Mouse (Mus musculus) c-Kit-positive CD71-positive TER-119-negative erythroid progenitor cells, embryonic 14.5 days (primary cell): ENCODE results near the gene Kcnd3.

Experiments
- DNase-seq: peaks from one replicate; pipeline ENCODE4 v3.0.0-alpha.2; 2013; ENCODE audit warnings: low read depth

Gene Kcnd3

GRCm38 (mm10) chr3:105451627-105452555, at the start of gene Kcnd3:
Gene Kcnd3 (plus strand): TSS chr3:105452330.
- no peak for DNase-seq

GRCm38 (mm10) chr3:105402676-105403075, 49.5 kb upstream of the Kcnd3 start:
- DNase-seq = no peak

GRCm38 (mm10) chr3:105403410-105404076, 48.6 kb upstream of the Kcnd3 start:
- no peak for DNase-seq

- no peak for DNase-seq
Observed at GRCm38 (mm10) chr3:105404077-105404446, 48.1 kb upstream of the Kcnd3 start.

GRCm38 (mm10) chr3:105405516-105405915, 46.6 kb upstream of the Kcnd3 start:
- DNase-seq = no peak

- no peak for DNase-seq
Observed at GRCm38 (mm10) chr3:105406036-105406435, 46.1 kb upstream of the Kcnd3 start.

- DNase-seq = no peak
Observed at GRCm38 (mm10) chr3:105408211-105408610, 43.9 kb upstream of the Kcnd3 start.

- DNase-seq = no peak
Observed at GRCm38 (mm10) chr3:105410810-105411209, 41.3 kb upstream of the Kcnd3 start.

- no peak for DNase-seq
Observed at GRCm38 (mm10) chr3:105411776-105412175, 40.4 kb upstream of the Kcnd3 start.

GRCm38 (mm10) chr3:105412229-105412628, 39.9 kb upstream of the Kcnd3 start:
- no peak for DNase-seq

GRCm38 (mm10) chr3:105412681-105413080, 39.4 kb upstream of the Kcnd3 start:
- no peak for DNase-seq

GRCm38 (mm10) chr3:105418441-105418840, 33.7 kb upstream of the Kcnd3 start:
- DNase-seq = no peak

- no peak for DNase-seq
Observed at GRCm38 (mm10) chr3:105422391-105422790, 29.7 kb upstream of the Kcnd3 start.

- DNase-seq = no peak
Observed at GRCm38 (mm10) chr3:105423427-105423826, 28.7 kb upstream of the Kcnd3 start.

GRCm38 (mm10) chr3:105428586-105428985, 23.5 kb upstream of the Kcnd3 start:
- DNase-seq = no peak

- DNase-seq = no peak
Observed at GRCm38 (mm10) chr3:105436383-105436782, 15.7 kb upstream of the Kcnd3 start.

GRCm38 (mm10) chr3:105436971-105437370, 15.2 kb upstream of the Kcnd3 start:
- DNase-seq = no peak

GRCm38 (mm10) chr3:105440873-105441495, 11.1 kb upstream of the Kcnd3 start:
- DNase-seq = no peak

- DNase-seq = no peak
Observed at GRCm38 (mm10) chr3:105450641-105451470, 1.3 kb upstream of the Kcnd3 start.

GRCm38 (mm10) chr3:105452556-105453213, 555 bp downstream of the Kcnd3 start:
- no peak for DNase-seq

- DNase-seq = no peak
Observed at GRCm38 (mm10) chr3:105453214-105453950, 1.3 kb downstream of the Kcnd3 start.
